Mouse (Mus musculus) liver, postnatal 0 days (tissue): ENCODE results near the gene Olfr282.

Experiments
- CTCF ChIP-seq: sonication (generic); IDR thresholded peaks from 2 replicates; pipeline ENCODE4 v1.5.1; 2016; ENCODE audit warnings: antibody characterized with exemption, low read depth
- EP300 ChIP-seq: IDR thresholded peaks from 2 replicates; pipeline ENCODE4 v1.6.1; 2016; ENCODE audit warnings: antibody characterized with exemption, low read depth, mild to moderate bottlenecking

GRCm38 (mm10) chr15:98479568-98480102 is 48.6 kb downstream of the Olfr282 start:
- TF ChIP-seq EP300 (no peak), CTCF (no peak)
